Mouse (Mus musculus) neural tube, embryonic 12.5 days (tissue): ENCODE measurements around the gene Jak2. TPM values are rescaled to one million over a fixed set of nuclear protein-coding genes. Genes with fewer than 3 reads are reported as not detected.
A peak's percentile ranks its signal among the peaks of the same experiment; 100 is the strongest.

Experiments
- ATAC-seq: fragments of 200-750 bp; cut with Nextera tagmentation; 2 replicates; pipeline ENCODE4 v1.8.0; 2017; ENCODE audit warnings: low read depth, mild to moderate bottlenecking, moderate TSS enrichment, moderate library complexity; ENCODE audit not compliant: low FRiP score
- H3K27ac ChIP-seq: fragments of 300-500 bp; sonication (generic); 2 replicates; pipeline ENCODE4 v1.5.1; 2016
- H3K27me3 ChIP-seq: fragments of 300-500 bp; sonication (generic); replicated peaks from 2 replicates; pipeline ENCODE4 v1.6.1; 2016; ENCODE audit warnings: mild to moderate bottlenecking
- H3K36me3 ChIP-seq: fragments of 300-500 bp; sonication (generic); 2 replicates; pipeline ENCODE4 v1.6.1; 2016; ENCODE audit warnings: mild to moderate bottlenecking
- H3K4me1 ChIP-seq: fragments of 300-500 bp; sonication (generic); 2 replicates; pipeline ENCODE4 v1.6.1; 2016
- H3K4me2 ChIP-seq: fragments of 300-500 bp; sonication (generic); replicated peaks from 2 replicates; pipeline ENCODE4 v1.6.1; 2016; ENCODE audit warnings: mild to moderate bottlenecking
- H3K4me3 ChIP-seq: fragments of 300-500 bp; sonication (generic); 2 replicates; pipeline ENCODE4 v1.5.1; 2016
- H3K9ac ChIP-seq: fragments of 300-500 bp; sonication (generic); 2 replicates; pipeline ENCODE4 v1.6.1; 2016; ENCODE audit warnings: mild to moderate bottlenecking
- H3K9me3 ChIP-seq: fragments of 300-500 bp; sonication (generic); 2 replicates; pipeline ENCODE4 v1.6.1; 2016; ENCODE audit warnings: mild to moderate bottlenecking
- WGBS: fragments of 180-500 bp; shearing (Covaris S2); methylation state at CpG from one replicate; pipeline ENCODE4 v1.1.7; 2016; 5-methylcytosine and 5-hydroxymethylcytosine counted together
- polyA plus RNA-seq: library from polyadenylated mRNA; unstranded; fragments of >200 nt; fragmentation: Nextera tagmentation; extraction: Ambion mirVana; gene quantifications from 2 replicates; pipeline ENCODE4 v1.2.1, GENCODE M21; 2016

Jak2 gene
- polyA plus RNA-seq, 1 experiment from 2014 or later, result 14.7 TPM

- Histone ChIP-seq H3K4me2 (no peak overlapping the region), H3K27ac (no peak overlapping the region), H3K36me3 (no peaks in the 10 kb centered on the region), H3K4me3 (no peak overlapping the region), H3K4me1 (peaks cover 4% of the 10 kb centered on the region; the same call in 1 of the 2 replicates), H3K9ac (no peak overlapping the region), H3K27me3 (no peaks in the 10 kb centered on the region), H3K9me3 (no peaks in the 10 kb centered on the region)
- WGBS, result 84% methylated on average over 6 of the region's 6 CpGs
- no peak for ATAC-seq
These were observed 18.9 kb upstream of the Jak2 start for GRCm38 (mm10) chr19:29232738-29233137.

- H3K36me3 ChIP-seq, result no peaks in the 10 kb centered on the region
- H3K4me2 ChIP-seq, result no peak overlapping the region
- ATAC-seq, result no peak
- no peak overlapping the region for H3K27ac ChIP-seq
- H3K9me3 ChIP-seq, result no peaks in the 10 kb centered on the region
- WGBS, result 62% methylated on average over 9 of the region's 9 CpGs
- no peak overlapping the region for H3K9ac ChIP-seq
- H3K4me1 ChIP-seq, result peaks cover 4% of the 10 kb centered on the region; the same call in 1 of the 2 replicates
- no peaks in the 10 kb centered on the region for H3K27me3 ChIP-seq
- no peak overlapping the region for H3K4me3 ChIP-seq
These were observed 14.8 kb upstream of the Jak2 start for GRCm38 (mm10) chr19:29236658-29237385.

GRCm38 (mm10) chr19:29238171-29238570 is 13.5 kb upstream of the Jak2 start:
- Histone ChIP-seq H3K4me1 (peaks cover 4% of the 10 kb centered on the region; the same call in 1 of the 2 replicates), H3K36me3 (no peaks in the 10 kb centered on the region), H3K27me3 (no peaks in the 10 kb centered on the region), H3K9me3 (no peaks in the 10 kb centered on the region), H3K4me3 (no peak overlapping the region), H3K9ac (no peak overlapping the region), H3K27ac (no peak overlapping the region), H3K4me2 (no peak overlapping the region)
- 70% methylated on average over 9 of the region's 9 CpGs for WGBS
- ATAC-seq, result no peak

- WGBS, result 88% methylated on average over 7 of the region's 7 CpGs
- Histone ChIP-seq H3K9me3 (no peaks in the 10 kb centered on the region), H3K27me3 (no peaks in the 10 kb centered on the region)
These were observed 12.0 kb upstream of the Jak2 start for GRCm38 (mm10) chr19:29239513-29240235.

GRCm38 (mm10) chr19:29240676-29241075 is 11.0 kb upstream of the Jak2 start:
- no peak for ATAC-seq
- Histone ChIP-seq H3K4me3 (no peak overlapping the region), H3K4me2 (no peak overlapping the region), H3K36me3 (no peaks in the 10 kb centered on the region), H3K9me3 (no peaks in the 10 kb centered on the region), H3K27ac (no peak overlapping the region), H3K27me3 (no peaks in the 10 kb centered on the region), H3K9ac (no peak overlapping the region), H3K4me1 (peaks cover 4% of the 10 kb centered on the region; the same call in 1 of the 2 replicates)
- 73% methylated on average over 2 of the region's 2 CpGs for WGBS

More at GRCm38 (mm10) chr19:29239513-29240235, 12.0 kb upstream of the Jak2 start:
- Histone ChIP-seq H3K9ac (no peak overlapping the region), H3K4me1 (peaks cover 4% of the 10 kb centered on the region; the same call in 1 of the 2 replicates), H3K4me3 (no peak overlapping the region), H3K36me3 (no peaks in the 10 kb centered on the region), H3K27ac (no peak overlapping the region), H3K4me2 (no peak overlapping the region)
- ATAC-seq, result no peak

- Histone ChIP-seq H3K4me1 (peaks cover 4% of the 10 kb centered on the region; the same call in 1 of the 2 replicates), H3K4me3 (no peak overlapping the region), H3K36me3 (no peaks in the 10 kb centered on the region), H3K27ac (no peak overlapping the region), H3K27me3 (no peaks in the 10 kb centered on the region), H3K4me2 (no peak overlapping the region), H3K9ac (no peak overlapping the region), H3K9me3 (no peaks in the 10 kb centered on the region)
- ATAC-seq, result no peak
- 78% methylated on average over 10 of the region's 10 CpGs for WGBS
These were observed 10.0 kb upstream of the Jak2 start for GRCm38 (mm10) chr19:29241581-29241980.

GRCm38 (mm10) chr19:29249933-29250332 is 1.7 kb upstream of the Jak2 start:
- Histone ChIP-seq H3K9ac (peak overlapping the region; percentile 92; the same call in 1 of the 2 replicates), H3K27ac (no peak overlapping the region), H3K27me3 (no peaks in the 10 kb centered on the region), H3K4me2 (peak overlapping the region; percentile 73), H3K4me3 (peak overlapping the region; percentile 73), H3K4me1 (peaks cover 38% of the 10 kb centered on the region), H3K9me3 (no peaks in the 10 kb centered on the region), H3K36me3 (no peaks in the 10 kb centered on the region)
- no peak for ATAC-seq
- WGBS, result 71% methylated on average over 4 of the region's 4 CpGs

GRCm38 (mm10) chr19:29251958-29252801 is 552 bp downstream of the Jak2 start:
- H3K9me3 ChIP-seq, result no peaks in the 10 kb centered on the region
- H3K36me3 ChIP-seq, result no peaks in the 10 kb centered on the region
- H3K4me2 ChIP-seq, result peak overlapping the region; percentile 73
- peak overlapping the region; percentile 96 for H3K27ac ChIP-seq
- under 1% methylated on average over 44 of the region's 44 CpGs for WGBS
- peak overlapping the region; percentile 92 for H3K9ac ChIP-seq
- no peaks in the 10 kb centered on the region for H3K27me3 ChIP-seq
- H3K4me1 ChIP-seq, result peaks cover 38% of the 10 kb centered on the region
- H3K4me3 ChIP-seq, result peak overlapping the region; percentile 73
- ATAC-seq, result peak; percentile 70

- no peak for ATAC-seq
These were observed 1.4 kb downstream of the Jak2 start for GRCm38 (mm10) chr19:29252831-29253545.

GRCm38 (mm10) chr19:29253728-29254127 is 2.1 kb downstream of the Jak2 start:
- Histone ChIP-seq H3K4me1 (peaks cover 32% of the 10 kb centered on the region), H3K27ac (no peak overlapping the region), H3K9ac (no peak overlapping the region), H3K36me3 (no peaks in the 10 kb centered on the region), H3K9me3 (no peaks in the 10 kb centered on the region), H3K4me3 (peak overlapping the region; percentile 73), H3K4me2 (peak overlapping the region; percentile 73), H3K27me3 (no peaks in the 10 kb centered on the region)
- 4% methylated on average over 9 of the region's 9 CpGs for WGBS
- peak; percentile 27; the same call in 1 of the 2 replicates for ATAC-seq

More at GRCm38 (mm10) chr19:29252831-29253545, 1.4 kb downstream of the Jak2 start:
- 21% methylated on average over 10 of the region's 10 CpGs for WGBS
- Histone ChIP-seq H3K36me3 (no peaks in the 10 kb centered on the region), H3K4me2 (peak overlapping the region; percentile 73), H3K27me3 (no peaks in the 10 kb centered on the region), H3K9ac (peak overlapping the region; percentile 92), H3K4me1 (peaks cover 38% of the 10 kb centered on the region), H3K4me3 (peak overlapping the region; percentile 73), H3K9me3 (no peaks in the 10 kb centered on the region), H3K27ac (no peak overlapping the region)

GRCm38 (mm10) chr19:29254671-29255070 is 3.0 kb downstream of the Jak2 start:
- H3K9me3 ChIP-seq, result no peaks in the 10 kb centered on the region
- H3K4me2 ChIP-seq, result peak overlapping the region; percentile 73
- no peaks in the 10 kb centered on the region for H3K36me3 ChIP-seq
- H3K27ac ChIP-seq, result no peak overlapping the region
- no peak for ATAC-seq
- no peak overlapping the region for H3K4me3 ChIP-seq
- 30% methylated on average over 4 of the region's 4 CpGs for WGBS
- peaks cover 28% of the 10 kb centered on the region for H3K4me1 ChIP-seq
- no peak overlapping the region for H3K9ac ChIP-seq
- no peaks in the 10 kb centered on the region for H3K27me3 ChIP-seq
